Mouse (Mus musculus): ENCODE results near the gene Ltv1.

GRCm38 (mm10) chr10:13133850-13134249 lies 59.1 kb downstream of the Ltv1 start:
- TF ChIP-seq POLR2A (IDR thresholded peaks at IDR 0.05; ENCODE audit: control insufficient read depth, extremely low read depth, insufficient read depth, low read length, poor library complexity) = no peak
- TF ChIP-seq CTCF (IDR thresholded peaks at IDR 0.05; ENCODE audit: borderline replicate concordance, control insufficient read depth, extremely low read depth, insufficient read depth, low read length, poor library complexity) = no peak

Measured in thymus, adult 2 months (tissue).